Mouse (Mus musculus) lung, embryonic 15.5 days (tissue): ENCODE results near the gene Bbx. TPM values are rescaled to one million over a fixed set of nuclear protein-coding genes. Genes with fewer than 3 reads are reported as not detected.

Source experiments
- ATAC-seq: fragments of 200-750 bp; cut with Nextera tagmentation; 2 replicates; pipeline ENCODE4 v1.8.0; 2017; ENCODE audit warnings: moderate number of reproducible peaks, borderline replicate concordance; ENCODE audit not compliant: low FRiP score, low TSS enrichment; ENCODE audit errors: extremely low read depth
- H3K27ac ChIP-seq: fragments of 300-500 bp; sonication (generic); 2 replicates; pipeline ENCODE4 v1.5.1; 2015; ENCODE audit warnings: moderate library complexity, mild to moderate bottlenecking, inconsistent platforms
- H3K27me3 ChIP-seq: fragments of 300-500 bp; sonication (generic); 2 replicates; pipeline ENCODE4 v1.6.1; 2015; ENCODE audit warnings: inconsistent platforms
- H3K36me3 ChIP-seq: fragments of 300-500 bp; sonication (generic); 2 replicates; pipeline ENCODE4 v1.6.1; 2015; ENCODE audit warnings: inconsistent platforms
- H3K4me1 ChIP-seq: fragments of 300-500 bp; sonication (generic); 2 replicates; pipeline ENCODE4 v1.6.1; 2015; ENCODE audit warnings: inconsistent platforms
- H3K4me2 ChIP-seq: fragments of 300-500 bp; sonication (generic); 2 replicates; pipeline ENCODE4 v1.6.1; 2015; ENCODE audit warnings: inconsistent platforms, mild to moderate bottlenecking, moderate library complexity
- H3K4me3 ChIP-seq: fragments of 300-500 bp; sonication (generic); 2 replicates; pipeline ENCODE4 v1.5.1; 2015; ENCODE audit warnings: mild to moderate bottlenecking, inconsistent platforms
- H3K9ac ChIP-seq: fragments of 300-500 bp; sonication (generic); 2 replicates; pipeline ENCODE4 v1.6.1; 2015; ENCODE audit warnings: inconsistent platforms
- H3K9me3 ChIP-seq: fragments of 300-500 bp; sonication (generic); 2 replicates; pipeline ENCODE4 v1.6.1; 2016; ENCODE audit warnings: inconsistent platforms
- WGBS: fragments of 180-500 bp; shearing (Covaris S2); methylation state at CpG from one replicate; pipeline ENCODE4 v1.1.7; 2015; 5-methylcytosine and 5-hydroxymethylcytosine counted together
- polyA plus RNA-seq: library from polyadenylated mRNA; unstranded; fragments of >200 nt; fragmentation: Nextera tagmentation; extraction: Ambion mirVana; gene quantifications from 2 replicates; pipeline ENCODE4 v1.2.1, GENCODE M21; 2015

Gene Bbx
- polyA plus RNA-seq, 1 experiment from 2014 or later, result 48.3 TPM

- no peaks in the 10 kb centered on the region for H3K9me3 ChIP-seq
- H3K4me2 ChIP-seq, result no peak overlapping the region
- H3K4me1 ChIP-seq, result no peaks in the 10 kb centered on the region
- H3K9ac ChIP-seq, result no peak overlapping the region
- H3K27ac ChIP-seq, result no peak overlapping the region
- no peak for ATAC-seq
- H3K4me3 ChIP-seq, result no peak overlapping the region
- no peaks in the 10 kb centered on the region for H3K27me3 ChIP-seq
- H3K36me3 ChIP-seq, result no peaks in the 10 kb centered on the region
These were observed 125.5 kb downstream of the Bbx start for GRCm38 (mm10) chr16:50306727-50307126.

- Histone ChIP-seq H3K27me3 (no peaks in the 10 kb centered on the region), H3K4me3 (no peak overlapping the region), H3K4me2 (no peak overlapping the region), H3K9ac (no peak overlapping the region), H3K9me3 (no peaks in the 10 kb centered on the region), H3K27ac (no peak overlapping the region), H3K4me1 (no peaks in the 10 kb centered on the region), H3K36me3 (no peaks in the 10 kb centered on the region)
- no peak for ATAC-seq
- WGBS, result 59% methylated on average over 6 of the region's 6 CpGs
These were observed 127.0 kb downstream of the Bbx start for GRCm38 (mm10) chr16:50305156-50305555.

GRCm38 (mm10) chr16:50302566-50302965, 129.6 kb downstream of the Bbx start:
- no peaks in the 10 kb centered on the region for H3K27me3 ChIP-seq
- no peak for ATAC-seq
- 97% methylated on average over 1 of the region's 1 CpGs for WGBS

GRCm38 (mm10) chr16:50298743-50299443, 133.3 kb downstream of the Bbx start:
- Histone ChIP-seq H3K4me3 (no peak overlapping the region), H3K36me3 (no peaks in the 10 kb centered on the region), H3K9me3 (no peaks in the 10 kb centered on the region), H3K27ac (no peak overlapping the region), H3K27me3 (no peaks in the 10 kb centered on the region), H3K4me1 (no peaks in the 10 kb centered on the region), H3K9ac (no peak overlapping the region), H3K4me2 (no peak overlapping the region)
- no peak for ATAC-seq
- 54% methylated on average over 8 of the region's 8 CpGs for WGBS

More at GRCm38 (mm10) chr16:50302566-50302965, 129.6 kb downstream of the Bbx start:
- H3K9ac ChIP-seq, result no peak overlapping the region
- no peaks in the 10 kb centered on the region for H3K4me1 ChIP-seq
- H3K4me3 ChIP-seq, result no peak overlapping the region
- H3K4me2 ChIP-seq, result no peak overlapping the region
- no peak overlapping the region for H3K27ac ChIP-seq
- no peaks in the 10 kb centered on the region for H3K9me3 ChIP-seq
- H3K36me3 ChIP-seq, result no peaks in the 10 kb centered on the region

GRCm38 (mm10) chr16:50293502-50294228, 138.5 kb downstream of the Bbx start:
- H3K27ac ChIP-seq, result no peak overlapping the region
- no peaks in the 10 kb centered on the region for H3K27me3 ChIP-seq
- no peak for ATAC-seq
- H3K4me2 ChIP-seq, result no peak overlapping the region
- H3K4me1 ChIP-seq, result no peaks in the 10 kb centered on the region
- H3K36me3 ChIP-seq, result no peaks in the 10 kb centered on the region
- no peak overlapping the region for H3K9ac ChIP-seq
- no peak overlapping the region for H3K4me3 ChIP-seq
- 70% methylated on average over 4 of the region's 4 CpGs for WGBS
- H3K9me3 ChIP-seq, result no peaks in the 10 kb centered on the region

- no peak for ATAC-seq
- Histone ChIP-seq H3K9me3 (no peaks in the 10 kb centered on the region), H3K4me3 (no peak overlapping the region), H3K27me3 (no peaks in the 10 kb centered on the region), H3K4me2 (no peak overlapping the region), H3K9ac (no peak overlapping the region), H3K4me1 (no peaks in the 10 kb centered on the region), H3K27ac (no peak overlapping the region), H3K36me3 (no peaks in the 10 kb centered on the region)
- WGBS, result 78% methylated on average over 5 of the region's 5 CpGs
These were observed 139.4 kb downstream of the Bbx start for GRCm38 (mm10) chr16:50292834-50293233.

GRCm38 (mm10) chr16:50289764-50290163, 142.4 kb downstream of the Bbx start:
- Histone ChIP-seq H3K9me3 (no peaks in the 10 kb centered on the region), H3K4me1 (no peaks in the 10 kb centered on the region), H3K36me3 (no peaks in the 10 kb centered on the region), H3K27me3 (no peaks in the 10 kb centered on the region), H3K4me3 (no peak overlapping the region), H3K27ac (no peak overlapping the region), H3K4me2 (no peak overlapping the region), H3K9ac (no peak overlapping the region)
- no peak for ATAC-seq
- WGBS, result 43% methylated on average over 5 of the region's 5 CpGs

- Histone ChIP-seq H3K9ac (no peak overlapping the region), H3K27me3 (no peaks in the 10 kb centered on the region), H3K9me3 (no peaks in the 10 kb centered on the region), H3K4me2 (no peak overlapping the region), H3K36me3 (no peaks in the 10 kb centered on the region), H3K27ac (no peak overlapping the region), H3K4me1 (no peaks in the 10 kb centered on the region), H3K4me3 (no peak overlapping the region)
- ATAC-seq, result no peak
- WGBS, result 64% methylated on average over 4 of the region's 4 CpGs
These were observed 159.4 kb downstream of the Bbx start for GRCm38 (mm10) chr16:50272813-50273212.

GRCm38 (mm10) chr16:50262647-50263046, 169.5 kb downstream of the Bbx start:
- ATAC-seq, result no peak
- peaks cover 6% of the 10 kb centered on the region; the same call in 1 of the 2 replicates for H3K4me1 ChIP-seq
- H3K9ac ChIP-seq, result no peak overlapping the region
- H3K36me3 ChIP-seq, result peaks cover 10% of the 10 kb centered on the region
- no peak overlapping the region for H3K4me3 ChIP-seq
- no peaks in the 10 kb centered on the region for H3K27me3 ChIP-seq
- WGBS, result 79% methylated on average over 4 of the region's 4 CpGs
- H3K9me3 ChIP-seq, result no peaks in the 10 kb centered on the region
- no peak overlapping the region for H3K4me2 ChIP-seq
- no peak overlapping the region for H3K27ac ChIP-seq

GRCm38 (mm10) chr16:50262209-50262608, 170.0 kb downstream of the Bbx start:
- 64% methylated on average over 9 of the region's 9 CpGs for WGBS
- Histone ChIP-seq H3K36me3 (peaks cover 10% of the 10 kb centered on the region), H3K4me3 (no peak overlapping the region), H3K4me2 (no peak overlapping the region), H3K4me1 (peaks cover 6% of the 10 kb centered on the region; the same call in 1 of the 2 replicates), H3K9ac (no peak overlapping the region), H3K27me3 (no peaks in the 10 kb centered on the region), H3K9me3 (no peaks in the 10 kb centered on the region), H3K27ac (no peak overlapping the region)
- no peak for ATAC-seq

GRCm38 (mm10) chr16:50261741-50262140, 170.4 kb downstream of the Bbx start:
- H3K27me3 ChIP-seq, result no peaks in the 10 kb centered on the region
- no peak overlapping the region for H3K4me3 ChIP-seq
- peaks cover 10% of the 10 kb centered on the region for H3K36me3 ChIP-seq
- no peak overlapping the region for H3K27ac ChIP-seq
- ATAC-seq, result no peak
- H3K9ac ChIP-seq, result no peak overlapping the region
- peaks cover 6% of the 10 kb centered on the region; the same call in 1 of the 2 replicates for H3K4me1 ChIP-seq
- no peaks in the 10 kb centered on the region for H3K9me3 ChIP-seq
- H3K4me2 ChIP-seq, result no peak overlapping the region

- Histone ChIP-seq H3K9ac (no peak overlapping the region), H3K4me1 (no peaks in the 10 kb centered on the region), H3K4me3 (no peak overlapping the region), H3K36me3 (no peaks in the 10 kb centered on the region), H3K27ac (no peak overlapping the region), H3K27me3 (no peaks in the 10 kb centered on the region), H3K9me3 (no peaks in the 10 kb centered on the region), H3K4me2 (no peak overlapping the region)
- 48% methylated on average over 5 of the region's 5 CpGs for WGBS
- no peak for ATAC-seq
These were observed 177.5 kb downstream of the Bbx start for GRCm38 (mm10) chr16:50254522-50255159.
